Mouse (Mus musculus): ENCODE measurements around the gene Gtf2h4.

GRCm38 (mm10) chr17:35653086-35653485 is 20.5 kb downstream of the Gtf2h4 start:
- TF ChIP-seq POLR2A (IDR thresholded peaks at IDR 0.05; ENCODE audit: low read depth, low read length) = no peak
- TF ChIP-seq CTCF (IDR thresholded peaks at IDR 0.05; ENCODE audit: extremely low read depth, insufficient read depth, insufficient read length, insufficient replicate concordance) = no peak
